Mouse (Mus musculus) heart, postnatal 14 days (tissue): ENCODE data around the gene Prkcsh. TPM values are rescaled to one million over a fixed set of nuclear protein-coding genes. Genes with fewer than 3 reads are reported as not detected.
A peak's percentile ranks its signal among the peaks of the same experiment; 100 is the strongest.

Experiments used
- DNase-seq, 2 experiments: peaks; one replicate each; pipeline ENCODE4 v3.0.0; 2021 to 2022
- intact Hi-C: fragments of 180-260 bp; cut with DNase I; formaldehyde crosslinking; loops from one replicate; pipeline ENCODE4 v1.15.1; 2025
- long read RNA-seq, 2 experiments: library from polyadenylated mRNA; stranded (forward); transcript quantifications; one replicate each; pipeline ENCODE4 v2.0.0; 2021
- total RNA-seq, 2 experiments: library from RNA; stranded (reverse); gene quantifications; 2 replicates each; pipeline ENCODE4 v1.2.3; 2021

Prkcsh gene
- total RNA-seq, result 10 to 100 TPM; 66.5 to 66.7 TPM
- long read RNA-seq, experiment 1, transcript Prkcsh-202 (18 exons, 1,983 nt), result minor isoform, 20 of 85 reads
- long read RNA-seq, experiment 1, transcript Prkcsh-201 (18 exons, 2,012 nt), result major isoform, 39 of 85 reads
- long read RNA-seq, experiment 1, transcript Prkcsh-205 (18 exons, 2,228 nt), result minor isoform, 5 of 85 reads
- long read RNA-seq, experiment 1, partial matches to known transcripts, result 7 of 85 reads
- long read RNA-seq, experiment 1, other reads (novel, unspliced or antisense), result 14 of 85 reads
- long read RNA-seq, experiment 2, transcript Prkcsh-201 (18 exons, 2,012 nt), result major isoform, 28 of 72 reads
- long read RNA-seq, experiment 2, transcript Prkcsh-205 (18 exons, 2,228 nt), result minor isoform, 7 of 72 reads
- long read RNA-seq, experiment 2, transcript Prkcsh-202 (18 exons, 1,983 nt), result minor isoform, 23 of 72 reads
- long read RNA-seq, experiment 2, partial matches to known transcripts, result 8 of 72 reads
- long read RNA-seq, experiment 2, other reads (novel, unspliced or antisense), result 6 of 72 reads

DNA sequence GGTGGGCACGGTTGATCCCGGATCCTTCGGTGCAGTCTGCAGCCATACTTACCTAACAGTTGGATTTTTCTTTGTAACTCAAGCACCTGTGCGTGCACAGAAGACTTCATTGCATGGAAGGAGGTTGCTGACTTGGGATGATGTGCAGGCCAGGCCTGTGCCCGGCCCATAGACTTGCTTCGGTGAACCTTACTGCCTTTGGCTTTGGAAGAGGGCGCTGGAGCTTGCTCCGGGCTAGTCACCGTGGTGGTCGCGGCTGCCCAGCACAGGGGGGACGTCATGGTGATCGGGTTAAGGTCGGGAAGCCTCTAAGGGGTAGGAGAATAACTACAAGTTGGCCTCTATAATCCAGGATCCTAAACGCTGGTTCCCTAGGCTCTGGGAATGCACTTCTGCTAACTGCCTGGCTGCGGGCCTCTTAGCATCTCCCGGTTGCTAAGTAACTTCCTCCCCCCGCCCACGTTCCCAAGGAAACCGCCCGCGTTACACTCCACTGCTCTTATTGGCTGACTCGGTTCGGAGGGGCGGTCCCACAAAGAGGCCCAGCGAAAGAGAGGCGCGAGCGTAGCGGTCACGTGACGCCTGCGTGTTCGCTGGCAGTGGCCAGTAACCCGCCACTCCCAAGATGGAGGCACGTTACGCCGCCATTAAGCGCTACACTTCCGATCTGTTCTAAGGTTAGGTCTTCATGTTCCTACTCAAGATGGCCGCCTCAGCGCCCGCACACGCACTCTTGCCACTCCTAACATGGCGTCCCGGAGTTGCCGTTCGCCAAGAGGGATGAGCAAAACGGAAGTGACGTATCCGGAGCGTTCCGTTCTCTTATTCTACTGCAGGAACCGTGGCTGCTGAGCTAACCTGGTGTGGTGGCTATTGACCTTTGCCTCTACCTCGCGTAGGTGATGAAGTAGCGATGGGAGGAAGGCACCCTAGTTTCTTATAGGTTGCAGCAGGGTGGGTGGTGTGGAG lies at the start of gene Prkcsh, which contains the start of gene Ccdc151:
Gene Prkcsh (plus strand): TSS at position 613 of the 969 bp plus-strand sequence.
Gene Ccdc151 (minus strand): TSS at position 441 of the 969 bp plus-strand sequence.
- intact Hi-C loops, result no loop called here
- peak; percentile 98 to 99 for DNase-seq

DNA sequence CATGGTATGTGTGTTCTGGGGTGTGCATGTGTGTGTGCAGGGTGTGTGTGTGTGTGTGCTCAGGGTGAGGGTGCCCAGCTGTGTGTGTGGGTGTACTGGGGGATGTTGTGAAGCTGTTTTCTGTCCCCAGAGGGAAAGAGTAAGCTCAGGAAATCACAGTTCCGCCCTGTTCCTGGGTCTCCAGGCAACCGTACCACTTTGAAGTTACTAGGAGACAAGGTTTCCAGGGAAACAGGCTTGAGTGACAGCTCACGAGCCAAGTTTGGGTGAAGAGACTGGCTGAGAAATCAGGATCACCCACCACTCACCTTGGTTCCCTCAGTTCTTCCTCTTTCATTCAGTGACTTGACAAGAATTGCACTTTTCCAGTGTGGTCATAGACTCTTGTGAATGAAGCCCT lies 49.0 kb upstream of the Prkcsh start:
- DNase-seq, result no peak
- intact Hi-C loops, result no loop called here

DNA sequence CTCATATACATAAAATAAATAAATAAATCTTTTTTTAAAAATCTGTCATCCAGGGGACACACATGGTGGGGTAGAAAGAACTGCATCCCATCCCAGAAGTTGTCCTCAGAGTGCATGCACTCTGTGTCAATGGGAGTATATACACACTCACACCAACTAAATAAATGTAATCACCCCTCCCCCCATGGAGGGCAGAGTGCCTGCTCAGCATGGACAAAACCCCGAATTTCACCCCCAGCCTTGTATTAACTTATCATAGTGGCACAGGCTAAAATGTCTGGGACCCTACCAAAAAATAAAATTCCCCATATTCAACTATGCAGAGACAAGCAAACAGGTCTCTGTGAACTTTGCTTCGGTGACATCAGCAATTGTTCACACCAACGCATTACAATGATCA lies 48.0 kb upstream of the Prkcsh start:
- intact Hi-C loops, result no loop called here
- DNase-seq, result no peak

DNA sequence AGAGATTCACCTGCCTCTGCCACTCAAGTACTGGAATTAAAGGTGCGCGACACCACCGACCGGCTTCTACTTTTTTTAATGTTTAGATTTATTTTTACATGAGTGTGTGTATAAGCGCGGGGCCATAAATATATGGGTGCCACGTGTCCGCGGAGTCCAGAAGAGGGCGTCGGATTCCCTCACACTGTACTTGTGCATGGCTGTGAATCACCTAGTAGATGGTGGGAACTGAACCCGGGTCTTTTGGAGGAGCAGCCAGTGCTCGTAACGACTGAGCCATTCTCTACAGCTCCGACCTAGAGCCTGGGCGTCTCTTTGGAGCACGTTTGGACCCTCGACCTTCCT lies 47.4 kb upstream of the Prkcsh start:
- DNase-seq, result no peak
- intact Hi-C loops, result no loop called here

DNA sequence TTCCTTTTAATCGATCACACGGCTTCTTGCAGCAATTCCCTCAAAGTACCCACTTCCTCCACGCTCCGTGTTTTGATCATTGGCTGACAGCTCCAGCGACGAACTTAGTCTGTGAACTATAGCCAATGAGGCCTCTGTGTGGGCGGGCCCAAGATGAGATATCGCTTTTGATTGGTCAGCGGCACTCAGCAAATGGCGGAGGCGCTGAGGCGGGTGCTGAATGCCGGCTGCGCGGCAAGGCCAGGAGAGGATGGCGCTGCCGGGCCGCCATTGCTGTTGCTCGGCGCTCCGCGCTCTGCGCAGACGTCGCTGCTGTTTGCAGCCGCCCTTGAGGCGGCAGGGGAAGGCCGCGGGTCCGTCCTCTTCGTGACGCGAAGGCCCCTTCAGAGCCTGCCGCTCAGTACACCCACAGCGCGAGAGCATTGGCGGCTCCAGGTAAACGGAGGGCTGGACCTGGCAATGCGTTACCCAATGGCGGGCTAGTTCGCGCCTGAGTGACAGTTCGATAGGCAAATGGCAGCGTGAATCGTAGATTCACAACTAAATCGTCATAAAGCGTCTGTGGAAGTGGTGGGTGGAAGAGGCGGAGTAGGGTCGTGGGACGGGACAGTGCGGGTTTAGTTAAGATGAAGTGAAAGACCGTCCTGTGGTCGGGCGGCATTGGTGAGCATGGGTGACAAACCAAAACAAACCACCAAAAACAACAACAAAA lies 46.9 kb upstream of the Prkcsh start, which contains the start of gene Swsap1:
Gene Swsap1 (plus strand): TSS at position 186 of the 712 bp plus-strand sequence.
- intact Hi-C loops, result no loop called here
- peak; percentile 96 to 98 for DNase-seq

DNA sequence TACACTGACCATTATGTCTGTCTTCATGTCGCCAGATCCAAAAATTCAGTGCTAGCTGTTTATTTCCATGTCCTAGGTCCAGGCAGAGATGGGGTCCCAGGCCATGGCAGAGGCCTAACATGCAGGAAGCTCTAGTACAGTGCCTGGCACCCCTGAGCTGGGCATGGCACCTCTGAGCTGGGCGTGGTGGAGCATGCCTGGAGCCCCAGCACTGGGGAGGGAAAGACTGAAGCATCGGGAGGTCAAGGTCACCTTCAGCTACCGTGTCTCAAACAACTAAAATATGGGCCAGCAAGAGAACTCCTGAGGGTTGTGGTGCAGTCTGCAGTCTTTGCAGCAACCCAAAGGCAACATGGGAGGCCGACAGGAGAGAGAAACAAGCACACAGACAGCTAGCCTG lies 44.2 kb upstream of the Prkcsh start:
- DNase-seq, result no peak
- intact Hi-C loops, result no loop called here

DNA sequence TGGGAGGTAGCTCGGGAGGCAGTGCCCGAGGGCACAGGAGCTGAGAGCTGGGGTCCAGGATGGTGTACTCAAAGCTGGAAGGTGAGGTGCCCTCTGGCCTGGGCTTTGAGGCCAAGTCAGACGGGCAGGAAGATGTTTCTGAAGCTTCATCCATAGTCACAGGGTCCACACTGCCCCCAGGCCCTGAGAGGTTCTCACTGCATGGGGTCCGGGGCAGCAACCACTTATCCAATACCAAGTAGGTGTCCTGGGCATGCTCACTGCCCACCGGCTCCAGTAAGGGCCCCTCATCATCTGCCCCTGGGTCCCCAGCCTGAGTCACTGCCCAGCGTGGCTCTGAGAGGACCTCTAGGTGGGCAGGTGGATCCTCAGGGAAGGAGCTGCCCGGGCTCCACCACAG lies 43.4 kb upstream of the Prkcsh start:
- DNase-seq, result no peak
- intact Hi-C loops, result no loop called here

DNA sequence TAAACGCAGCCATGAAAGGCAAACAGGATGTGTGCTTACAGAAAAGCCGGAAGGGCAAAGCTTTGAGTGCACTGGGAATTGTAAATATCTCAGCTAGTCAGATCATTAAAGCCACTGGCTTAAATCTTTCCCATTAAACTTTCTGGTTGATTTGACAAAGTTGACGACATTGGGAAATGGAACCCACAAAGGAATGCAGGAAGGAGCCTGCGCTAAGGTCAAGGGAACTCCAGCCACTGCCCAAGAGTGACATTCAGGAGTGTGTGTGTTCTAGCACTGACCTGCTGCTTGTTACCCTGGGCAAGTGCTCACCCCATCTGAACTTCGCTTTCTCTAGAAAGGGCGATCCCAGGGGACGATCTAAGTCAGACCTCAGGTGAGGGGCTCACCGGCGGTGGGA lies 42.5 kb upstream of the Prkcsh start:
- intact Hi-C loops, result no loop called here

DNA sequence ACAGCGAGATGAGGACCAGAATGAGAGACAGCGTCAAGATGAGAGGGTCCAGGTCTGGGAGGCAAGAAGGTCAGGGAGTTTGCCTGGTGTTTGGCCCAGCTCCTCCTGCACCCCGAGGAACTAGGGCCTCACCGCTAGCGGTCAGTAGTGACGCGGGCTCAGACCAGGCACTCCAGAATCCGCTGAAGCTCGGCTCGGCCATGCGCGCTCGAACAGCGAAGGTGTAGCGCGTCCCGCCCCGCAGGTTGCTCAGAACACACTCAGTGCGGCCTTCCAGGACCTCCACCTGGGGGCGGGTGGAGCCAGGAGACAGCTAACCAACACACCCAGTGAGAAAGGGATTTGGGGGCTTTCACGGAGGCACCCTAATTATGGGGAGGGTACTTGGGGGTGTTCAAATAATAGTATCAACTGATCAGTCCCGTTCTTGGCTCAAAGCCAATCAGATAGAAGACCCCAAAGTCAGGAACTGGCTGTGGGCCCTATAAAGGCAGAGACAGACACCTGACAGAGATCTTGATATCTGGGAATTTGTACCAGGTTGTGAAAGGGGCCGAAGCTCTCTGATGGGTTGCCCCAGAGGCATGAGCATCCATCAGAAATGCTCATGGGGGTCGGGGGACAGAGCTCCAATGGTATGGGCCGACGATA lies 41.9 kb upstream of the Prkcsh start:
- DNase-seq, result no peak
- intact Hi-C loops, result no loop called here

More for the DNA sequence above, 42.5 kb upstream of the Prkcsh start:
- DNase-seq, result no peak

DNA sequence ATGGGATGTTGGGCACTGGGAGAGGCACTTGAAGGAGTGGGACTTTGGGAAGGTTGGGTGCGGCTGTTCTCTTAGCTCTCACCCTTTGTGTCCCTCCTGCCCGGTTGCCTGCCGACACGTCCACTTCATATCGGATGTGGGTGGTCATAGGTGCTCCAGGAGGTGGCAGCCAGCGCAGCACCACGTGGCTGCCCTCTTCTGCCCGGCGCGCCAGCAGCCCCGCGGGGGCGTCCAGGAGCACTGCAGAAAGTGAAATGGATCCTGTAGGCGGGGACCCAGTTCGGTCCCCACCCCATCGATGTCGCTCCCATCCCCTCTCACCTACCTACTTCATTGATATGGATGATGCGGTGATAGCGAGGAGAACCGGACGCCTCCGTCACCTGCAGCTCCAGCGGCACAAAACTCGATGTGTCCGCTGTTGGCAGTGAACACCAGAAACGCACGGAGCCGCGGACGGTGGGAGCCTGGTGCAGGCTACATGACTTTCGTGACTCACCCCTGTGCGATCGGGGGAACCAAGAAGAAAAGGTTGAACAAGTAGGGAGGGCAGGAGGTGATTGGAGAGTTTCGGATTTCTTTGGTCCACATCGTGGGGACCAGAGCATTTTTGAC lies 41.1 kb upstream of the Prkcsh start:
- intact Hi-C loops, result no loop called here
- DNase-seq, result no peak

DNA sequence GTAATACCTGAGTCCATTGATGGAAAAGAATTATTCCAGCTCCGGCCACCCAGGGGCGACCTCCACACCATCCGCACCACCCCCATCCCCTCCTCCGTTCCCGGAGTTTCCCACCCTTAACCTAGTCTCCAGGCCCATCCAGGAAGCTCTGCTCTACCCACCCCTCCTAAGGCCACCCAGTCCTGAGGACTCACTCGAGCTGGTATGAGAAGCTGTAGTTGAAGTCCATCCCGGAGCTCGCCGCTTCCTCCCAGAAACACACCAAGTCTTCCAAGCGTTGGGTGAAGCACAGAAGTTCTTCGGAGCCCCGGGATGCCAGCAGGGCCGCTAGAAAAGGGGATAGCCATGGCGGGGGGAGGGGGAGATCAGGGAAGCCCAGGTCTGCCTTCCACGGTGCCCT lies 40.6 kb upstream of the Prkcsh start:
- intact Hi-C loops, result no loop called here
- no peak for DNase-seq

DNA sequence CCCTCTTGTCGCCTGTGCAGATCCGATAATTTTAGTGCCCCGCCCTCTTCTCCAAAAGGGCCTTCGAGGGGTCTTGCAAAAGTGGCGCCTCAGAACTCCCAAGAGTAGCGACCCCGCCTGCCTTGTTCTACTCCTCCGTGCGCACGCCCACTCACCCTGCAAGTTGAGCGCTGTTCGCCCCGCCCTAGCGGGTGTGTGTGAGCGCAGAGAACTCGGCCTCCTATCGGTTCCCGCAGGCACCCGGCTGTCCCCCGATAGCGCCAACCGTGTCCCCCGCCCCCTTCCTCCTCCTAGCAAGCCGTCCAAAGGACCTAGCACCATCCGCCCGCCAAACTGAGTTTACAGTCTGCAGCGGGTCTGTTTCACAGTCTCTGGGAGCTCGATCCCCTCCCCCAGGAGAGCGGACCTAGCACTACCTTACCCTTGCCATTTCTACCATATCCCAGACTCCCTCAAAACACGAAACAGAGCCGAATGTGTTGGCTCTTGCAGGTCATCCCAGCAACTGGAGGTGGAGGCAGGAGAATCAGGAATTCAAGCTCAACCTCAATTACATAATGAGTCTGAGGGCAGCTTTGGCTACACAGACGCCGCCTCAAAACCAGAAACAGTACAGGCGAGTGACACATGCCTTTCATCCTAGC lies 40.1 kb upstream of the Prkcsh start:
- intact Hi-C loops, result no loop called here
- peak; percentile 71 for DNase-seq

DNA sequence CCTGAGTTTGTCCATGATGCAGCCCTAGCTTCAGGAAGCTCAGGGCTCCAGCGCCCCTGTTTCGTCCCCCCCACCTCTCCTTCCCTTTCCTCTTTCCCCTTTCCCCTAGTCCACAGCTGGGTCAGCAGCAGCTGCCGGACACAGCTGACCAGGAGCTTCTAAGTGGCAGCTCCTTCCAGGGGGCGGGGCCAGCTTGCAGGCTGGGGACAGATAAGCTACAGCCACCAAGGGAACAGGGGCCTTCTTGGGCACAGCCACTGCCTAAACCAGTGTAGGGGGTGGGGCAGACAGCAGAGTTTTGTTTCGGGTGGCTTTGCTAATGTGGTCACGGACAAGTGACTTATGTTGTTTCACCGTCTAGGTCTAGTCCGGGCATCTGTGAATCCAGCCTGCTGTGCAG lies 39.2 kb upstream of the Prkcsh start, which contains the start of gene Epor:
Gene Epor (minus strand): TSS at position 90 of the 400 bp plus-strand sequence.
- intact Hi-C loops, result no loop called here
- DNase-seq, result peak; percentile 72 to 73

DNA sequence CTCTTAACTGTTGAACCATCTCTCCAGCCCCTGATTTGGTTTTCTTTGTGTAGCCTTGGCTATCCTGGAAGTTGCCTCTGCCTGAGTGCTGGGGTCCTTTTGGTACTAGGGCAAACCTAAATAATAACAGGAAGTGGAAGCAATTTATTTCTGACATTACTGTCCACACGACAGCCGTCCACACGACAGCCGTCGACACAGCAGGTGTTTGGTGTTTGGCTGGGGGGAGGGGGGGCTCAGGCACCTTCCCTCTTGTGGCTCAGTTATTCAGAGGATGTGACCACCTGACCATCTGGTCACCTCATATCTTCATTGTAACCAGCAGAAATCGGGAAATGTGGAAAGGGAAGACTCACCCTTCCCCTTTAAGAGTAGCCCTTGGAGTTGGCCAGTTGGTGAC lies 33.7 kb upstream of the Prkcsh start:
- intact Hi-C loops, result no loop called here

DNA sequence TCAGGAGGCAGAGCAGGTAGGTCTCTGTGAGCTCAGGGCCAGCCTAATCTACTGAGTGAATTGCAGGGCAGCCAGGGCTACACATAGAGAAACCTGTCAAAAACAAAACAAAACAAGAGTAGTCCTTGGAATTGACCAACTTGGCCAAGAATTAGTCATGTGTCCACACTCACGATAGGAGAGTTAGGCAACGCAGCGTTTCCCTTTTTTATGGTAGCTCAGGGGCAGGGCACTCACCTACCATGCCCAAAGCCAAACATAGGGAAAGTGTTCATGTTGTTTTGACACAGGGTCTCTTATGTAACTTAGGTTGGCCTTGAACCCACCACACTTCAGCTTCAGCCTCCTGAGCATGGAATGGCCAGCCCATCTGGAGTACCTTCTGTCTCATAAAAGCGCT lies 33.3 kb upstream of the Prkcsh start:
- intact Hi-C loops, result no loop called here
- no peak for DNase-seq

More for the DNA sequence above, 33.7 kb upstream of the Prkcsh start:
- no peak for DNase-seq

DNA sequence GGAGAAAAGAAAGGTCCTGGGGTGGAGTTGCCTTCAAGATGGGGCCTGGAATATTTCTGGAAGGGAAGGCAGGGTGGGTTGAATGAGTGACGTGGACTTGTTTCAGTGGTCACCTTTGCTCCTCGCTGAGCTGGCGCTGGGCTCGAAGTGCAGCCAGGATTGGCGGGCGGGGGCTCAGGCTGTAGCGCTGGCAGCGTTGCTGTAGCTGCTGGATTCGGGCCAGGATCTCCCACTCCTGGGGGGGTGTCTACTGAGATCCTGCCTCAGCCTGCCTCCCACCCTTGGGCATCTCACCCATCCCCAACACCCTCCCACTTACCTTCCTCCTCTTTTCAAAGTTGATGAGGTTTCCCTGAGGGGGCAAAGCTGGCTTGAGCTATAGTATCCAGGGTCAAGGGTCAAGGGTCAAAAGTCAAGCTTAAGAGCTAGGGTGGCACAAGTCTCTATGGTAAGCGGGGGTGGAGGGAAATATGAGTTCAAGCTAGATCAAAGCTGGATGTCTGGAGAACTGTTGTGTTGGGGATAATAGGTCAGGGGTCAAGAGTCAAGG lies 25.9 kb upstream of the Prkcsh start:
- intact Hi-C loops, result loop anchor here (5.0 kb wide), 1 partner anchor 166 kb away; no protein-coding TSS in a partner anchor
- no peak for DNase-seq

DNA sequence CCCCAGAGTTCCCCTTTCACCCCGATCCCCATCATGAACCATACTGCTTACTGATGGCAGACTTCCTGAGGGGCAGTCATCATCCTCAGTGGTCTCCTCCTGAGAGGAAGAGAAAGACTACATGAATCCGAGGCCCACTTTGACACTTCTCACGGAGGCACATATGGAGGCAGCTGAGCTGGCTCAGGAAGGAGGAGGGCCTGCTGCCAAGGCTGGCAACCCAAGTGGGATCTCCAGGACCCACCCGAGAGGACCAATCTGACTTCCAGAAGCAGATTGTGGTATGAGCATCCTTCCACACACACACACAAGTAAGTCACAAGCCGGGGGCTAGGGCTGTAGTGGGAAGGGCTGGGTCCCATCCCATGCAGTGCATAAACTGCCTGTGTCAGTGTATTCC lies 25.3 kb upstream of the Prkcsh start:
- DNase-seq, result no peak
- intact Hi-C loops, result loop anchor here (5.0 kb wide), 1 partner anchor 165 kb away; no protein-coding TSS in a partner anchor

DNA sequence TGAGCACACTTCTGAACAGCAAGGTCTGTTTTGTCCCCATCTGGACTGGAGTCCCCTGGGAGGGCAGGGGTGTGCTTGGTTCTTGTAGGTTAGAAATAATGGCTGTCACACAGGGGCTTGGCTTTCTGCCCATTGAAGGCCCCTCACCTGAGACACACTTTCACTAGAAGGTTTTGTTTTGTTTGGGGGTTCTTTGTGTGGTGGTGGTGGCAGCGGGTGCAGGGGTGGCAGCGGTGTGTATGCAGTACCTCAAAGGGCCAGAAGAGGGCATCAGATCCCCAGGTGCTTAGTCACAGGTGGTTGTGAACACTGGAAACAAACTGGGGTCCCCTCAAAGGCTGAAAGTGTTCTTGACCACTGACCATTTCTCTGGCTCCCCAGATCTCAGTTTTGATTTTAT lies 24.6 kb upstream of the Prkcsh start:
- DNase-seq, result peak; percentile 33 to 52
- intact Hi-C loops, result loop anchor here (5.0 kb wide), 1 partner anchor 164 kb away; no protein-coding TSS in a partner anchor
